Mouse (Mus musculus) MEL (cell line): ENCODE measurements at regions not wholly inside any gene's neighbourhood (a gene's known extent, or its start where the extent isn't known, plus 50 kb on each side); places are given as distances from the start of the nearest gene placed in this dataset.

Experiments used
- DNase-seq: peaks from one replicate; pipeline ENCODE4 v3.0.0; 2011; ENCODE audit warnings: low read depth, low spot score
- H3K27ac ChIP-seq: 2 replicates; pipeline ENCODE4 v1.5.1; 2012; ENCODE audit warnings: low read depth, mild to moderate bottlenecking, control low read depth, low read length, moderate library complexity; ENCODE audit not compliant: control insufficient read depth
- H3K27me3 ChIP-seq, 2 experiments: fragments of 150-350 bp in 1 of 2; sonication (generic) in 1 of 2; 2 replicates each; pipeline ENCODE4 v1.6.1; 2012; ENCODE audit warnings: low read length in 2 of 2, mild to moderate bottlenecking in 2 of 2, improper control_type of control experiment in 1 of 2, moderate library complexity in 1 of 2; ENCODE audit not compliant: insufficient read depth in 2 of 2, control insufficient read depth in 1 of 2
- H3K36me3 ChIP-seq, 2 experiments: 2 replicates each; pipeline ENCODE4 v1.6.1; 2012 to 2014; ENCODE audit warnings: low read length in 2 of 2, improper control_type of control experiment in 1 of 2, inconsistent platforms in 1 of 2, mild to moderate bottlenecking in 1 of 2; ENCODE audit not compliant: insufficient read depth in 2 of 2, control insufficient read depth in 1 of 2
- H3K4me1 ChIP-seq, 2 experiments: fragments of 150-350 bp in 1 of 2; sonication (generic) in 1 of 2; 2 replicates each; pipeline ENCODE4 v1.6.1; 2012; ENCODE audit warnings: low read length in 2 of 2, improper control_type of control experiment in 1 of 2, mild to moderate bottlenecking in 1 of 2; ENCODE audit not compliant: insufficient read depth in 2 of 2, control insufficient read depth in 1 of 2
- H3K4me3 ChIP-seq, 2 experiments: fragments of 150-350 bp in 1 of 2; sonication (generic) in 1 of 2; 2 replicates each; pipeline ENCODE4 v1.5.1; 2012; ENCODE audit warnings: low read depth in 2 of 2, low read length in 2 of 2, mild to moderate bottlenecking in 2 of 2, moderate library complexity in 2 of 2, control low read depth in 1 of 2, improper control_type of control experiment in 1 of 2; ENCODE audit not compliant: control insufficient read depth in 1 of 2, insufficient read depth in 1 of 2
- H3K79me2 ChIP-seq: 2 replicates; pipeline ENCODE4 v1.6.1; 2012; ENCODE audit warnings: mild to moderate bottlenecking, low read length, moderate library complexity; ENCODE audit not compliant: control insufficient read depth, poor library complexity, insufficient read depth
- H3K9ac ChIP-seq: 2 replicates; pipeline ENCODE4 v1.6.1; 2012; ENCODE audit warnings: low read depth, mild to moderate bottlenecking, control low read depth, low read length, moderate library complexity; ENCODE audit not compliant: control insufficient read depth, poor library complexity, severe bottlenecking
- H3K9me3 ChIP-seq: fragments of 150-350 bp; sonication (generic); replicated peaks from 2 replicates; pipeline ENCODE4 v1.6.1; 2012; ENCODE audit warnings: mild to moderate bottlenecking, low read length, improper control_type of control experiment, moderate library complexity; ENCODE audit not compliant: insufficient read depth
- BHLHE40 ChIP-seq: IDR thresholded peaks from 2 replicates; pipeline ENCODE4 v1.6.1; 2012; ENCODE audit warnings: low read depth, mild to moderate bottlenecking, inconsistent platforms, low read length, improper control_type of control experiment, borderline replicate concordance
- CHD2 ChIP-seq: IDR thresholded peaks from 2 replicates; pipeline ENCODE4 v1.6.1; 2011; ENCODE audit warnings: low read length, improper control_type of control experiment
- CTCF ChIP-seq, 3 experiments: IDR thresholded peaks in 2 of 3; conservative IDR thresholded peaks in 1 of 3; 2 replicates each; pipeline ENCODE4 v1.5.1; 2011 to 2012; ENCODE audit warnings: low read length in 3 of 3, low read depth in 2 of 3, mild to moderate bottlenecking in 2 of 3, improper control_type of control experiment in 1 of 3, inconsistent platforms in 1 of 3, mixed read lengths in 1 of 3, moderate library complexity in 1 of 3; ENCODE audit not compliant: control insufficient read depth in 1 of 3, insufficient read depth in 1 of 3, poor library complexity in 1 of 3, severe bottlenecking in 1 of 3
- E2F4 ChIP-seq: IDR thresholded peaks from 2 replicates; pipeline ENCODE4 v1.6.1; 2011; ENCODE audit warnings: low read depth, low read length, improper control_type of control experiment, borderline replicate concordance
- ELF1 ChIP-seq: IDR thresholded peaks from 2 replicates; pipeline ENCODE4 v1.6.1; 2014; ENCODE audit warnings: low read depth, mild to moderate bottlenecking, inconsistent platforms, low read length, improper control_type of control experiment, moderate library complexity
- EP300 ChIP-seq, 2 experiments: IDR thresholded peaks; 2 replicates each; pipeline ENCODE4 v1.6.1; 2011; ENCODE audit warnings: improper control_type of control experiment in 2 of 2, low read length in 2 of 2, low read depth in 1 of 2, mild to moderate bottlenecking in 1 of 2
- GABPA ChIP-seq: IDR thresholded peaks from 2 replicates; pipeline ENCODE4 v1.6.1; 2012; ENCODE audit warnings: low read depth, mild to moderate bottlenecking, inconsistent platforms, low read length, improper control_type of control experiment, moderate library complexity
- JUND ChIP-seq: IDR thresholded peaks from 2 replicates; pipeline ENCODE4 v1.6.1; 2011; ENCODE audit warnings: low read depth, mild to moderate bottlenecking, improper control_type of control experiment, low read length
- MAFK ChIP-seq: IDR thresholded peaks from 2 replicates; pipeline ENCODE4 v1.6.1; 2011; ENCODE audit warnings: low read depth, mild to moderate bottlenecking, low read length, improper control_type of control experiment, borderline replicate concordance
- MEF2A ChIP-seq: IDR thresholded peaks from 2 replicates; pipeline ENCODE4 v1.6.1; 2014; ENCODE audit warnings: low read depth, mild to moderate bottlenecking, inconsistent platforms, low read length, improper control_type of control experiment; ENCODE audit not compliant: poor library complexity, insufficient replicate concordance, severe bottlenecking; ENCODE audit errors: extremely low read depth
- MYB ChIP-seq: IDR thresholded peaks from 2 replicates; pipeline ENCODE4 v1.6.1; 2011; ENCODE audit warnings: mild to moderate bottlenecking, low read depth, low read length, improper control_type of control experiment
- NELFE ChIP-seq: IDR thresholded peaks from 2 replicates; pipeline ENCODE4 v1.6.1; 2011; ENCODE audit warnings: low read depth, low read length, improper control_type of control experiment
- NRF1 ChIP-seq: IDR thresholded peaks from 2 replicates; pipeline ENCODE4 v1.6.1; 2014; ENCODE audit warnings: low read depth, mild to moderate bottlenecking, inconsistent platforms, low read length, improper control_type of control experiment, moderate library complexity; ENCODE audit not compliant: poor library complexity, insufficient read depth, severe bottlenecking
- POLR2A ChIP-seq, 2 experiments: IDR thresholded peaks; 2 replicates each; pipeline ENCODE4 v1.6.1; 2011 to 2012; ENCODE audit warnings: low read length in 2 of 2, mild to moderate bottlenecking in 2 of 2, control low read depth in 1 of 2, improper control_type of control experiment in 1 of 2, low read depth in 1 of 2, moderate library complexity in 1 of 2; ENCODE audit not compliant: control insufficient read depth in 1 of 2, insufficient read depth in 1 of 2, poor library complexity in 1 of 2
- RAD21 ChIP-seq: IDR thresholded peaks from 2 replicates; pipeline ENCODE4 v1.6.1; 2011; ENCODE audit warnings: mild to moderate bottlenecking, low read depth, low read length, improper control_type of control experiment
- RCOR1 ChIP-seq: IDR thresholded peaks from 2 replicates; pipeline ENCODE4 v1.6.1; 2012; ENCODE audit warnings: low read depth, mild to moderate bottlenecking, inconsistent platforms, low read length, improper control_type of control experiment
- SMC3 ChIP-seq: IDR thresholded peaks from 2 replicates; pipeline ENCODE4 v1.6.1; 2011; ENCODE audit warnings: low read depth, low read length, improper control_type of control experiment
- TBP ChIP-seq: IDR thresholded peaks from 2 replicates; pipeline ENCODE4 v1.8.0; 2011; ENCODE audit warnings: low read depth, low read length, improper control_type of control experiment
- TCF12 ChIP-seq: IDR thresholded peaks from 2 replicates; pipeline ENCODE4 v1.6.1; 2014; ENCODE audit warnings: low read depth, mild to moderate bottlenecking, inconsistent platforms, low read length, improper control_type of control experiment, moderate library complexity
- UBTF ChIP-seq: IDR thresholded peaks from 2 replicates; pipeline ENCODE4 v1.6.1; 2012; ENCODE audit warnings: low read depth, mild to moderate bottlenecking, inconsistent platforms, low read length, improper control_type of control experiment, moderate library complexity, borderline replicate concordance; ENCODE audit not compliant: insufficient read depth
- ZKSCAN1 ChIP-seq: IDR thresholded peaks from 2 replicates; pipeline ENCODE4 v1.6.1; 2012; ENCODE audit warnings: low read depth, mild to moderate bottlenecking, inconsistent platforms, low read length, improper control_type of control experiment, moderate library complexity

GRCm38 (mm10) chr13:37279078-37279789 lies 65.8 kb upstream of the Ly86 start:
- Histone ChIP-seq H3K4me3 (no peak overlapping the region), H3K36me3 (no peaks in the 10 kb centered on the region), H3K4me1 (no peaks in the 10 kb centered on the region), H3K9me3 (no peaks in the 10 kb centered on the region), H3K9ac (no peak overlapping the region), H3K27ac (no peak overlapping the region), H3K27me3 (no peaks in the 10 kb centered on the region; a peak in 1 of 4 replicates), H3K79me2 (no peaks in the 10 kb centered on the region)
- TF ChIP-seq TBP, result no peak
- peak; percentile 46 for TF ChIP-seq RAD21
- TF ChIP-seq MAFK, result no peak
- no peak for TF ChIP-seq MYB
- no peak for TF ChIP-seq NRF1
- TF ChIP-seq TCF12, result no peak
- TF ChIP-seq CHD2, result no peak
- TF ChIP-seq JUND, result no peak
- no peak for TF ChIP-seq NELFE
- peak; percentile 53 to 62 (median 57) for TF ChIP-seq CTCF (IDR thresholded peaks at IDR 0.05 in 2 of 3, conservative IDR thresholded peaks at IDR 0.05 in 1 of 3; ENCODE audit: control insufficient read depth in 1 of 3, insufficient read depth in 1 of 3, low read depth in 2 of 3, low read length in 3 of 3, poor library complexity in 1 of 3, severe bottlenecking in 1 of 3)
- no peak for TF ChIP-seq E2F4
- no peak for TF ChIP-seq RCOR1
- no peak for TF ChIP-seq EP300 (IDR thresholded peaks at IDR 0.05; ENCODE audit: low read depth in 1 of 2, low read length in 2 of 2)
- TF ChIP-seq BHLHE40, result no peak
- peak; percentile 15; the same call in 1 of the 2 replicates for TF ChIP-seq SMC3
- TF ChIP-seq GABPA, result no peak
- no peak for TF ChIP-seq UBTF
- TF ChIP-seq POLR2A (IDR thresholded peaks at IDR 0.05; ENCODE audit: control insufficient read depth in 1 of 2, insufficient read depth in 1 of 2, low read depth in 1 of 2, low read length in 2 of 2, poor library complexity in 1 of 2), result no peak
- peak; percentile 20 for DNase-seq

GRCm38 (mm10) chr13:37249581-37250461 lies 95.2 kb upstream of the Ly86 start:
- Histone ChIP-seq H3K36me3 (no peaks in the 10 kb centered on the region), H3K27ac (no peak overlapping the region), H3K4me1 (no peaks in the 10 kb centered on the region)

More at GRCm38 (mm10) chr13:37249581-37250461, 95.2 kb upstream of the Ly86 start:
- no peak for TF ChIP-seq CTCF (IDR thresholded peaks at IDR 0.05 in 2 of 3, conservative IDR thresholded peaks at IDR 0.05 in 1 of 3; ENCODE audit: control insufficient read depth in 1 of 3, insufficient read depth in 1 of 3, low read depth in 2 of 3, low read length in 3 of 3, poor library complexity in 1 of 3, severe bottlenecking in 1 of 3)
- TF ChIP-seq ZKSCAN1, result no peak
- TF ChIP-seq SMC3, result no peak
- no peak for TF ChIP-seq MEF2A
- no peak for TF ChIP-seq ELF1
- TF ChIP-seq TBP, result no peak
- H3K27me3 ChIP-seq, result no peaks in the 10 kb centered on the region
- H3K79me2 ChIP-seq, result no peaks in the 10 kb centered on the region
- no peak overlapping the region for H3K4me3 ChIP-seq
- H3K9me3 ChIP-seq, result no peaks in the 10 kb centered on the region
- peak; percentile 3 for DNase-seq
- H3K9ac ChIP-seq, result no peak overlapping the region
